Mouse (Mus musculus) small intestine, adult 2 months (tissue): ENCODE measurements around the gene Stambpl1.

Experiments
- CTCF ChIP-seq: fragments of 200-500 bp; IDR thresholded peaks from 2 replicates; pipeline ENCODE4 v1.5.1; 2012; ENCODE audit warnings: low read depth, mild to moderate bottlenecking, control low read depth, inconsistent platforms, low read length, moderate library complexity, mixed read lengths; ENCODE audit not compliant: insufficient replicate concordance, insufficient read length; ENCODE audit errors: extremely low read depth
- POLR2A ChIP-seq: fragments of 200-500 bp; IDR thresholded peaks from 2 replicates; pipeline ENCODE4 v1.6.1; 2012; ENCODE audit warnings: low read depth, mild to moderate bottlenecking, control low read depth, inconsistent platforms, low read length, moderate library complexity

- TF ChIP-seq CTCF, result no peak
- no peak for TF ChIP-seq POLR2A
Measured at GRCm38 (mm10) chr19:34169121-34169520, 22.9 kb upstream of the Stambpl1 start.
